Mouse (Mus musculus) heart, adult 2 months (tissue): ENCODE data around the gene Stard5.

Experiments
- CTCF ChIP-seq: fragments of 200-600 bp; IDR thresholded peaks from 2 replicates; pipeline ENCODE4 v1.8.1; 2022; ENCODE audit warnings: antibody characterized with exemption, mild to moderate bottlenecking, moderate library complexity
- EP300 ChIP-seq: fragments of 200-500 bp; IDR thresholded peaks from 2 replicates; pipeline ENCODE4 v1.6.1; 2011; ENCODE audit warnings: low read depth, low read length, control low read depth; ENCODE audit not compliant: insufficient read depth

DNA sequence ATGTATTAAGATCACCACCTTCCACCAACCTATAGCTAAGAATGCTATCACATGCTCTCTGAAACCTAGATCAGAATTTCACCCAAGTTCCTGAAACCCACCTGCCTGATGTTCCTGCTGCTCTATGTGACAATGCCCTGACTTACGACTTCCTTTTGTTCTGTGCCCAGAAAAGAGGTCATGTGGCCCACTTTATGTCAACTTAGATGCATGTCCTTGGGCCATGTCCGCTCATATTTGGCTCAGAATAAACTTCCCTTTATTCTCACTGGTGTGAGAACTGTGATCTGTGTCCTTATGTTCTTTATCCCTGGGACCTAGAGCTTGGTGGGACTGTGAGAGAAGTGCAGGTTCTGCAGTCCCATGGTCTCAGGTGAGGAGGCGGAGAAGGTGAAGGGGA lies 45.5 kb downstream of the Stard5 start:
- TF ChIP-seq CTCF, result no peak
- no peak for TF ChIP-seq EP300
